8 mouse cellular contexts compared by ENCODE assay signal in genomic region chr6:86525646-86526031, GRCm38 (mm10). TPM values are rescaled to one million over a fixed set of nuclear protein-coding genes. Genes with fewer than 3 reads are reported as not detected.
DNase-seq lines count a peak whose midpoint lies in the region; ATAC-seq and TF ChIP-seq lines count a peak whose summit lies in the region.

No protein-coding gene starts in this region.

- H3K4me2 ChIP-seq in lung, embryonic 14.5 days = peak overlapping the region; percentile 82
- peak overlapping the region; percentile 55 for H3K4me2 ChIP-seq in intestine, embryonic 15.5 days (replicated peaks)
- H3K4me2 ChIP-seq in liver, embryonic 11.5 days = peak overlapping the region; percentile 77
- H3K4me2 ChIP-seq in neural tube, embryonic 14.5 days (ENCODE audit: low read depth, low read length) = peak overlapping the region; percentile 89

- no peaks in the 10 kb centered on the region for H3K9me3 ChIP-seq in lung, embryonic 14.5 days (ENCODE audit: low read depth, low read length)
- no peaks in the 10 kb centered on the region for H3K9me3 ChIP-seq in intestine, embryonic 15.5 days
- no peaks in the 10 kb centered on the region for H3K9me3 ChIP-seq in liver, embryonic 11.5 days (ENCODE audit: control insufficient read depth, low read length)
- H3K9me3 ChIP-seq in neural tube, embryonic 14.5 days (ENCODE audit: control insufficient read depth, low read length) = no peaks in the 10 kb centered on the region

- DNase-seq in lung, embryonic 14.5 days = peak; percentile 77
- DNase-seq in lung, postnatal 10 days = no peak
- peak; percentile 86 for DNase-seq in NIH3T3 (ENCODE audit: low read depth)
- DNase-seq in liver, embryonic 11.5 days (ENCODE audit: low spot score) = peak; percentile 87
- DNase-seq in thymus, postnatal 25 days = no peak

- peak overlapping the region; percentile 99 for H3K9ac ChIP-seq in lung, embryonic 14.5 days
- H3K9ac ChIP-seq in intestine, embryonic 15.5 days = peak overlapping the region; percentile 89
- H3K9ac ChIP-seq in liver, embryonic 11.5 days (ENCODE audit: low read depth, low read length) = peak overlapping the region; percentile 99
- H3K9ac ChIP-seq in neural tube, embryonic 14.5 days (replicated peaks; ENCODE audit: low read depth, low read length) = peak overlapping the region; percentile 99

- H3K4me3 ChIP-seq in lung, embryonic 14.5 days (ENCODE audit: low read depth, low read length) = peak overlapping the region; percentile 99
- peak overlapping the region; percentile 66 for H3K4me3 ChIP-seq in intestine, embryonic 15.5 days (replicated peaks)
- peak overlapping the region; percentile 85 for H3K4me3 ChIP-seq in liver, embryonic 11.5 days (ENCODE audit: low read depth, low read length)
- peak overlapping the region; percentile 99 for H3K4me3 ChIP-seq in neural tube, embryonic 14.5 days (ENCODE audit: low read depth, low read length)

- H3K4me1 ChIP-seq in lung, embryonic 14.5 days (ENCODE audit: insufficient read depth) = peaks cover 10% of the 10 kb centered on the region; the same call in 1 of the 2 replicates
- H3K4me1 ChIP-seq in intestine, embryonic 15.5 days (replicated peaks) = peaks cover 6% of the 10 kb centered on the region; the same call in 1 of the 2 replicates
- H3K4me1 ChIP-seq in liver, embryonic 11.5 days (replicated peaks; ENCODE audit: control insufficient read depth, insufficient read depth, low read length) = peaks cover 17% of the 10 kb centered on the region
- H3K4me1 ChIP-seq in neural tube, embryonic 14.5 days (ENCODE audit: control insufficient read depth, insufficient read depth, low read length) = peaks cover 18% of the 10 kb centered on the region; the same call in 1 of the 2 replicates

- TF ChIP-seq CTCF in lung, embryonic 14.5 days (IDR thresholded peaks at IDR 0.05; ENCODE audit: low read depth) = no peak

- peak; percentile 26; the same call in 1 of the 2 replicates for ATAC-seq in lung, embryonic 14.5 days (ENCODE audit: insufficient read depth)
- ATAC-seq in erythroid progenitor cell, adult 5-6 weeks (replicated peaks; ENCODE audit: low FRiP score, poor library complexity, severe bottlenecking) = peak; percentile 15
- peak; percentile 38 for ATAC-seq in intestine, embryonic 15.5 days
- ATAC-seq in liver, embryonic 11.5 days (replicated peaks; ENCODE audit: low FRiP score) = peak; percentile 21
- peak; percentile 35; the same call in 1 of the 2 replicates for ATAC-seq in neural tube, embryonic 14.5 days (ENCODE audit: low read depth)

- H3K27me3 ChIP-seq in lung, embryonic 14.5 days (ENCODE audit: insufficient read depth, low read length) = no peaks in the 10 kb centered on the region
- no peaks in the 10 kb centered on the region for H3K27me3 ChIP-seq in intestine, embryonic 15.5 days (replicated peaks)
- H3K27me3 ChIP-seq in liver, embryonic 11.5 days (replicated peaks; ENCODE audit: control insufficient read depth, insufficient read depth, low read length) = no peaks in the 10 kb centered on the region
- H3K27me3 ChIP-seq in neural tube, embryonic 14.5 days (ENCODE audit: control insufficient read depth, insufficient read depth, low read length) = no peaks in the 10 kb centered on the region; the same call in 1 of the 2 replicates

- H3K27ac ChIP-seq in lung, embryonic 14.5 days (ENCODE audit: low read depth) = peak overlapping the region; percentile 100
- H3K27ac ChIP-seq in intestine, embryonic 15.5 days = peak overlapping the region; percentile 99
- H3K27ac ChIP-seq in liver, embryonic 11.5 days (ENCODE audit: low read depth, low read length) = peak overlapping the region; percentile 99
- H3K27ac ChIP-seq in neural tube, embryonic 14.5 days (ENCODE audit: low read depth, low read length) = peak overlapping the region; percentile 100

- WGBS in lung, embryonic 14.5 days = under 1% methylated on average over 36 of the region's 36 CpGs
- under 1% methylated on average over 27 of the region's 36 CpGs for WGBS in intestine, embryonic 15.5 days
- 0% methylated on average over 36 of the region's 36 CpGs for WGBS in liver, embryonic 11.5 days
- WGBS in neural tube, embryonic 14.5 days = 0% methylated on average over 28 of the region's 36 CpGs

- H3K36me3 ChIP-seq in lung, embryonic 14.5 days (ENCODE audit: insufficient read depth) = peaks cover 29% of the 10 kb centered on the region
- H3K36me3 ChIP-seq in intestine, embryonic 15.5 days = no peaks in the 10 kb centered on the region; the same call in 1 of the 2 replicates
- H3K36me3 ChIP-seq in liver, embryonic 11.5 days (ENCODE audit: control insufficient read depth, insufficient read depth, low read length) = peaks cover 8% of the 10 kb centered on the region; the same call in 1 of the 2 replicates
- H3K36me3 ChIP-seq in neural tube, embryonic 14.5 days (ENCODE audit: control insufficient read depth, insufficient read depth, low read length) = no peaks in the 10 kb centered on the region

RNA-seq across cellular contexts. Expression of gene Pcbp1, which starts 0.5 kb away (rescaled TPM):
- 552 and 588 TPM in 2 replicates for polyA plus RNA-seq in lung, embryonic 14.5 days (2014; fragmentation: Nextera tagmentation; extraction: Ambion mirVana)
- 145 and 147 TPM in 2 replicates for total RNA-seq in erythroid progenitor cell, adult 5-6 weeks (2015; ENCODE audit: low replicate concordance)
- 58.4 and 67.4 TPM in 2 replicates for total RNA-seq in erythroid progenitor cell, adult 5-6 weeks (2017; ENCODE audit: low replicate concordance)
- 508 and 561 TPM in 2 replicates for polyA plus RNA-seq in intestine, embryonic 15.5 days (2015; fragmentation: Nextera tagmentation; extraction: Ambion mirVana)
- polyA plus RNA-seq in liver, embryonic 11.5 days (2014; fragmentation: Nextera tagmentation; extraction: Ambion mirVana) = 543 and 554 TPM in 2 replicates
- polyA plus RNA-seq in neural tube, embryonic 14.5 days (2014; fragmentation: Nextera tagmentation; extraction: Ambion mirVana) = 238 and 312 TPM in 2 replicates

Comparison
In these comparisons a context has a peak if more than half of its experiments do, and no peak if none do; other contexts are left out.
1. DNase-seq: peak in lung, embryonic 14.5 days (single experiment), NIH3T3 (single experiment) and liver, embryonic 11.5 days (single experiment); none in lung, postnatal 10 days (single experiment) and thymus, postnatal 25 days (single experiment).
2. Peak in every context shown above with its lines, with median percentiles within 50 percentile points of each other: ATAC-seq, H3K27ac ChIP-seq, H3K4me2 ChIP-seq, H3K4me3 ChIP-seq and H3K9ac ChIP-seq.